Mouse (Mus musculus) cerebellum, postnatal 14 days (tissue): ENCODE measurements around the gene Sirt4.
"Not testable (repeated sequence)": the region's sequence is repeated elsewhere in the genome, so short reads cannot be mapped to it uniquely, and the experiment has no call there.

Experiments used
- DNase-seq, 2 experiments: peaks; one replicate each; pipeline ENCODE4 v3.0.0; 2021; ENCODE audit warnings: mixed read lengths in 2 of 2

The Sirt4 gene

DNA sequence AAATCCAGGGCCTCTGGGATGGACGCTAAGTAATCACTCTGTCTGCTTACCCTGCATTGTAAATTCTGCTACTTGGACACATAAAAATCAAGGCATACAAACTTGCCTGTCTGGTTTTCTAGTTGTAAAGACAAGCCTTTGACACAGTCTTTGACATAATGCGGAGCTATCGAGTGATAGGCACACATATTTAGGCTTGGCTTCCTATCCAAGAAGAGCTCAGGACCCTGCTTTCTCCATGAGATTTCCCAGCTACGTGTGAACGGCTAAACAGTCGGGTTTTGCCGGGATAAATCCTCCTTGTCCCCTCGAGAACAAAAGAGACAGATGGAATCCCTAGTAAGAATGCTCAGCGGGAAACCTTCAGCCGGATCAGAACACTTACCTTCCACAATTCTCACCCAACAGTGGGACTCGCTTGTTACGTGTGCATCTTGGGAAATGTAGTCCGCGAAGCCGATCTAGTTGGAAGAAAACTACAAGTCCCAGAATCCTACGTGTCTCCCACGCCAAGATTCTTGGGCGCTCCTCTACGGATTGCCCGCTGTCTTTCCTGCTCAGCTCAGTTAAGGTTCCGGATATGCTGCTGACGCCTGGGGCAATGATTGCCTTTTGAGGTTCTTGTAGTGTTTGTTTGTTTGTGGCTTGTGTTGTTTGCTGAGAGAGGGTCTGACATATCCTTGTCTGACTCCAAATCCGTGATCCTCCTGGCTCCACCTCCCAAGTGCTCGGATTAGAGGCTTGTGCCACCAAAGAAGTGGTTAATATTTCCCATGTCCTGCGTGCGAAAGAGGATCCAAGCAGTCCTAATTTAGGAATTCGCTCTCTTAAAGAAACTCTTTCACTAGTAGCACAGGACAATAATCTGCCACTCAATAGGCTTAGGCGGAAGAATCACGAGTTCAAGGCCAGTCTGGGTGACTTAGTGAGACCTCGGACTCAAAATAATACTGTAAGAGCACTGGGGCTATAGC is at the start of gene Sirt4:
Sirt4 (minus strand) TSS at position 779 of the 974 bp plus-strand sequence.
- DNase-seq, result peak; percentile 81 to 89

DNA sequence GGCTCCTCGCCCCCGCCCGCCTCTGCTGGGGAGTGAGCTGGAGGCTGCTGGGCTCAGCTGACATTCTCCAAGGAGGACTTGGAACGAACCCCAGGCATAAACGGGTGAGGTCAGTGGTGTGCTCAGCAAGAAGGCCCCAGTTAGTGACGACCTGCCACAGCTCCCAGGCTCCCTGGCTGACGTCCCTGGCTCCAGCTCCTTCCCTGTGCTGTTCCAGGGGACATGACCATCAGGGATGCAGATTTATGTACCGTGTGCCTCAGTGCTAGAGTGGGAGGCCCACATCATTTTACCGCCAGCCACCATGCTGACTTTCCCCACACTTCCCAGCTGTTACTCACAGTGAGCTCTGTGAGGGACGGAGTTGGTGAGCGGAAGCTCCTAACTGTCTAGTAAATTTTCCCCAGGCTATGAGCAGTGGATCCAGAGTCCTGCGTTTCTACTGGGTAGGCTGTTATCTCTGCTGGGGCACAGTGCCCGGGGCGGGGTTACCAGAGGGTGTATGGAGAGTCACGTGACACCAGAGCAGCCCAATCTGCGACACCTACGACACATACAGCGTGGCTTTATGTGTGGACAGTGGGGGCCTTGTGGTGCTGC is 47.2 kb upstream of the Sirt4 start:
- DNase-seq, result peak; percentile 86 to 90

DNA sequence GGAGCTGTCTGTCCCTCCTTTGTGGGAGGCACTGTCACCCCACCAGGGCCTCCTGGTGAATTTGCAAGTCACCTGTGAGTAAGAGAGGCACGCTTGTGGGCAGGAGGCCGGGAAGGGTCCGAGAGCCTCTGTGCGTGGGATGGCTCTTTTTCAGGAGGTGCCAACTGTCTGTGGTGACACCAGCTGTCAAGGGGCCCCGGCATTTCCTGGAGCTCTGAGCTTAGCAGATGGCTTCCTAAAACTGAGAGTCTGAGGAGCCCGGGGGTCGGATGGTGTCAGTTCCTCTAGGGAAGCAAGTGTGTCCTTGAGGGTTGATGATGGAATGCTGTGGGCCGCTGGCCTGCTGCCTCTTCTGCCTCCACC is 45.9 kb upstream of the Sirt4 start:
- DNase-seq, result peak; percentile 92 to 94

GRCm38 (mm10) chr5:115529742-115530446 is 45.4 kb upstream of the Sirt4 start:
- peak in 1 of 2 experiments; percentile 66 for DNase-seq

DNA sequence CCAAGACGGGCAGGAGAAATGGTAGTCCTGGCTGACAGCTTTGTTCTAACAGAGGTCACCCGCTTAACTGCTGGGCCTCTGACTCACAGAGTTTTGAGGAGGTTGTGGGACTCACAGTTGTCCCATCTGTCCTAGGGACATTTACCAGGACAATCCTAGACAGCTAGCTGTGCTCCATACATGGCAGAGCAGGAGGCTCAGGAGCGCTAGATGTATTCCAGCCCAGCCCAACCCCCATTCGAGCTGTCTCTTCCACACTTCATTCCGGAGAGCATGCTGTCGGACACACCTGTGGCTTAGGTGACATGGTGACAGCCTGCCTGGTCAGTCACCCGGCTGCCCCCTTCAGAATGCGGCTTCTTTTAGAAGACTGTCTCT is 44.8 kb upstream of the Sirt4 start:
- DNase-seq, result peak in 1 of 2 experiments; percentile 72

DNA sequence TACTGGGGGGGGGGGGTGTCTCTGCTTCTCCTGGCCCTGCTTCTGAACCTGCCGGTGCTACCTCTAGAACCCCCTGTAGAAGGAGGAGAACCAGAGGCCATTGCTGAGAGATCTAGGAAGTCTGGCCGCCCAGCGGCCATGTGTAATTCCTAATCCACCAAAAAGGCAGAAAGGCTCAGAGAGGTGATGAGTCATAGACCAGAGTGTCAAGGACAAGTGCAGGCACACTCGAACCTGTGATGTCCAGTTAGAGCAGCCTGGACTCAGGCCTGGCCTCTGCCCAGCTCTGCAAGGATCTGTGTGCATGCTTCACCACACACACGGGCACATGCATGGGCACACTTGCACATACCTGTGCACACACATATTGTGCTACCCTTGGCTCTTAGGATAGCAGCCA is 43.6 kb upstream of the Sirt4 start:
- no peak for DNase-seq

DNA sequence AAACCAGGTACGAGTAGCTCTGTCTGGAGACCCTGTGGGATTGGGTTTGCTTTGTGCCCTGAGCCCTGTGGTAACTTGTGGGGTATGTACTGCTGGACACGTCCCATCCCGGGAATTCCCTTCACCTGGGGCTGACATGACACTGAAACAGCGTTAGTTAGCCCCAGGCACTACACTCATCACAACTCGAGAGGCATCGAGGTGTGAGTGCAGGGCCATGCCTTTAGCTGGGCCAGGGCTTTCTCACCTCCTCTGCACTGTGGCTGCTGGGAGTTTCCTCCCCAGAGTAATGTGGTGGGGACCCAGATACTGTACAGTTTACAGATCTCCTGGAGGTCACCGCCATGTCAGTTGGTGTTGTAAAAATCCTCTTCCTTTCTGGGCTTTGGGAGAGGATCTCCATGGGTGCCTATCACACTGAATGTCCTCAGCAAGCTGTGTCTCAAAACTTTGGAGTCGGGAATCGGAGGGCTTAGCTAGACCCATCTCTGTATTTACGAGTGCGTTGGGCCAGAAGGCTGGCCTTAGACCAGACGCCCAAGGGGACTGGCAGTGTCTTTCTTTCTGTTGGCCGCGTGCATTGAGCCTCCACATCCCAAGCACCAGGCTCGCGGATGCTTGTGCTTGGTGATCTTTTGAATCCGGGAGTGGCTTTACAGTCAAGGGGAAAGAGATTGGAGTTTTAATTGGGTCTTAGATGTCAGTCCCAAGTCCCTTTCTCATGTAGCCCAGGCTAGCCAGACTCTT is 42.1 kb upstream of the Sirt4 start:
- DNase-seq, result peak in 1 of 2 experiments; percentile 67

GRCm38 (mm10) chr5:115525943-115526342 is 41.4 kb upstream of the Sirt4 start:
- DNase-seq, result peak in 1 of 2 experiments; percentile 50

- no peak for DNase-seq
Observed at GRCm38 (mm10) chr5:115525416-115525815, 40.9 kb upstream of the Sirt4 start.

- no peak for DNase-seq
Observed at GRCm38 (mm10) chr5:115524471-115524870, 39.9 kb upstream of the Sirt4 start.

- DNase-seq, result no peak
Observed at GRCm38 (mm10) chr5:115523971-115524370, 39.4 kb upstream of the Sirt4 start.

GRCm38 (mm10) chr5:115522981-115523499 is 38.5 kb upstream of the Sirt4 start:
- DNase-seq, result no peak

DNA sequence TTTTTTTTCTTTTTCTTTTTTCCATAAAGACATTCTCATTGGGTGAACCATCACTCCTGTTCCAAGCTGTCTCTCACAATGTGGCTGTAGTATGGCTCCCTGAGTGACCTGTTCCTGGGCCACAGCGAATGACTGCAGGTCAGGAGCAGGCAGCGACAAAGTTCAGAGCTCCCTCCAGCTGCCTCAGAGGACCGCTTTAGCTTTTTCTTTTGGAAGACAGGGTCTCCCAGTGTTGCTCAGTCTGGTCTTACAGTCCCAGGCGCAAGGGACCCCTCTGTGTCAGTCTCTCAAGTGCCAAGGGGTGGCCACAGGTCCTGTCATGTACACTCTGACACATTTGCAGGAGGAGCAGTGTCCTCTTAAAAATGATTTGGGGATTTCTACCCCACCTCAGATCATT is 38.0 kb upstream of the Sirt4 start:
- no peak for DNase-seq

- DNase-seq, result no peak
Observed at GRCm38 (mm10) chr5:115521553-115522461, 37.3 kb upstream of the Sirt4 start.

DNA sequence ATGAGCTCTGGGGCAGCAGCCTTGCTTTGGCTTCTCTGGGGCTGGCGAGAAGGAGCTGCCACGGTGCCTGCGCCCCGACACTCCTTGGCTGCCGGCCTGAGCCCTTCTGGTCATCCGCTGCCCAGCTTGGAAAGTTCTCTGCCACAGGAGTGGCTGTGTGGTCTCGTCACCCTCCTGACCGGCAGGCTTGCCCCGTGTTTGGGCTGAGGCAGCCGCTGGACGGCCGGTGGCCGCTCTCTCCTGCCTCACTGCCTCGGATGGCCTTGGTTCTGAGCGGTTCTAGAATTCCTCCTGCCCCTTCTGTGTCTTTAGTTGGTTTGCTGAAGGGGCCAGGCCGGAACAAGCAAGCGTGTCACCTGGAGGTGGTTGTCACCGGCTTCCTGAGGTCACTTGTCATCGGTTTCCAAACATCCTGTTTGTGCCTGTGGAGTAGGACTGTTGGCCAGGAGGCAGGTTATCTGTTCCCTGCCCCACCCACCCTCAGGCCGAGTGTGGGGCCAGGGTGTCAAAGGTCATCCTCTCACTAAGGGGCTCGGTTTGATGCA is 35.9 kb upstream of the Sirt4 start:
- DNase-seq, result peak; percentile 51 to 54

- DNase-seq, result not testable (repeated sequence)
Observed at GRCm38 (mm10) chr5:115518214-115518613, 33.7 kb upstream of the Sirt4 start.

- no peak for DNase-seq
Observed at GRCm38 (mm10) chr5:115517501-115517900, 33.0 kb upstream of the Sirt4 start.

DNA sequence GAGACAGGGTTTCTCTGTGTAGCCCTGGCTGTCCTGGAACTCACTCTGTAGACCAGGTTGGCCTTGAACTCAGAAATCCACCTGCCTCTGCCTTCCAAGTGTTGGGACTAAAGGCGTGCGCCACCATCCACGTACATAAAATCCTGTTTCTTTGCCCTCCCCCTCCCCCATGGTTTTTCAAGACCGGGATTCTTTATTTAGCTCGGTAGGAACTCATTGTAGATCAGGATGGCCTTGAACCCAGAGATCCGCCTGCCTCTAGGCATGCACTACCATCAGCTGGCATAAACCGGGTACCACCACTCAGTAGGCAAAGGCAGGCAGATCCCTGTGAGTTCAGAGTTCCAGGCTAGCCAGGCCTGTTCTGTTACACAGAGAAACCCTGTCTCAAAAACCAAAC is 32.4 kb upstream of the Sirt4 start:
- DNase-seq, result no peak

- no peak for DNase-seq
Observed at GRCm38 (mm10) chr5:115516081-115516907, 31.8 kb upstream of the Sirt4 start.
